Mouse (Mus musculus) limb, embryonic 11.5 days (tissue): ENCODE measurements at regions not wholly inside any gene's neighbourhood (a gene's known extent, or its start where the extent isn't known, plus 50 kb on each side); places are given as distances from the start of the nearest gene placed in this dataset.

ENCODE experiments used
- ATAC-seq: fragments of 200-750 bp; cut with Nextera tagmentation; 2 replicates; pipeline ENCODE4 v1.8.0; 2017; ENCODE audit warnings: low read depth; ENCODE audit not compliant: insufficient number of reproducible peaks, low FRiP score, low TSS enrichment
- DNase-seq: peaks from one replicate; pipeline ENCODE4 v3.0.0-alpha.2; 2015; ENCODE audit warnings: low spot score
- H3K27ac ChIP-seq: fragments of 300-500 bp; sonication (generic); replicated peaks from 2 replicates; pipeline ENCODE4 v1.5.1; 2014; ENCODE audit warnings: low read depth, mild to moderate bottlenecking, low read length
- H3K27me3 ChIP-seq: fragments of 300-500 bp; sonication (generic); 2 replicates; pipeline ENCODE4 v1.6.1; 2014; ENCODE audit warnings: mild to moderate bottlenecking, low read length, mixed read lengths; ENCODE audit not compliant: control insufficient read depth, insufficient read depth
- H3K36me3 ChIP-seq: fragments of 300-500 bp; sonication (generic); 2 replicates; pipeline ENCODE4 v1.6.1; 2014; ENCODE audit warnings: mild to moderate bottlenecking, low read length, moderate library complexity, mixed read lengths; ENCODE audit not compliant: control insufficient read depth, insufficient read depth
- H3K4me1 ChIP-seq: fragments of 300-500 bp; sonication (generic); 2 replicates; pipeline ENCODE4 v1.6.1; 2014; ENCODE audit warnings: low read length, mixed read lengths; ENCODE audit not compliant: control insufficient read depth, insufficient read depth
- H3K4me2 ChIP-seq: fragments of 300-500 bp; sonication (generic); 2 replicates; pipeline ENCODE4 v1.6.1; 2014; ENCODE audit warnings: low read depth, mild to moderate bottlenecking, moderate library complexity; ENCODE audit not compliant: severe bottlenecking
- H3K4me3 ChIP-seq: fragments of 300-500 bp; sonication (generic); 2 replicates; pipeline ENCODE4 v1.5.1; 2014; ENCODE audit warnings: low read depth, low read length
- H3K9ac ChIP-seq: fragments of 300-500 bp; sonication (generic); 2 replicates; pipeline ENCODE4 v1.6.1; 2014; ENCODE audit warnings: mild to moderate bottlenecking, low read length
- H3K9me3 ChIP-seq: fragments of 300-500 bp; sonication (generic); 2 replicates; pipeline ENCODE4 v1.6.1; 2016; ENCODE audit warnings: low read length; ENCODE audit not compliant: control insufficient read depth
- WGBS: fragments of 180-500 bp; shearing (Covaris S2); extraction: QIAGEN DNeasy Blood & Tissue Kit; methylation state at CpG from one replicate; pipeline ENCODE4 v1.1.7; 2014; 5-methylcytosine and 5-hydroxymethylcytosine counted together

DNA sequence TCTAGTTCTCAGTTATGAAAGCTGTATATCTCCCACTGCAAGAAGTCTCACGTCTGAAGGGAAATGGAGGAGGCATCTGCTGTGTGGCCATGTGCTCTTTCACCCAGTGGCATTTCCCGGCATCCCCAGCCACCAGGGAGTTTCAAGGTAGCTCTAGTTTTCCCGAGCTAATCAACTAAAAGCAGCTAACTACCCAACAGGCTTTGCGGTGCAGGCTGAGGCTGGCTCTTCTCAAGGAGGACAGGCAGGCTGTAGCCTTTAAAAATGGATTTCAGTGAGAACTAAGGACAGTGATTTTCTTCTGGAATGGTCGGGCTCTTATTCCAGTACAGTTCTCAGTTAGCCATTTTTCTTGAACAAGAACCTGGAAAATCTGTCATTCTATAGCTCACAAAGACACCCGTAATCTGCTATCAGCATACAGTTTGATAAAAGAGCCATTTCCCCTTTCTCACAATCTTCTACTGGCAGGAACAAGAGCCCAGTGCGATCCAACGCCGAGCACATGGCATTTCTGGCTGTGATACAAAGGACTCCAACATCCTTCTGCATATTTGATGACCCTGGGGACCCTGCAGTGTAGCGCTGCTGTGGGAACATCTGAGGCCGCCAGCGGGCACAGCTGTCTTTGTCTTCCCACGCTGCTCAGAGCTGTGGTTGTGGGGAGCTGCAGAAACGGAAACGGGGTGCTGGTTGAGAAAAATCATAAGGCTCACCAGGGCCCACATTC lies 188.9 kb upstream of the Hnrnpa3 start:
- Histone ChIP-seq H3K4me1 (peaks cover 8% of the 10 kb centered on the region), H3K9ac (no peak overlapping the region), H3K27ac (no peak overlapping the region), H3K4me2 (no peak overlapping the region), H3K27me3 (no peaks in the 10 kb centered on the region), H3K4me3 (no peak overlapping the region), H3K36me3 (no peaks in the 10 kb centered on the region), H3K9me3 (no peaks in the 10 kb centered on the region)
- WGBS = 56% methylated on average over 15 of the region's 15 CpGs
- no peak for ATAC-seq
- no peak for DNase-seq

DNA sequence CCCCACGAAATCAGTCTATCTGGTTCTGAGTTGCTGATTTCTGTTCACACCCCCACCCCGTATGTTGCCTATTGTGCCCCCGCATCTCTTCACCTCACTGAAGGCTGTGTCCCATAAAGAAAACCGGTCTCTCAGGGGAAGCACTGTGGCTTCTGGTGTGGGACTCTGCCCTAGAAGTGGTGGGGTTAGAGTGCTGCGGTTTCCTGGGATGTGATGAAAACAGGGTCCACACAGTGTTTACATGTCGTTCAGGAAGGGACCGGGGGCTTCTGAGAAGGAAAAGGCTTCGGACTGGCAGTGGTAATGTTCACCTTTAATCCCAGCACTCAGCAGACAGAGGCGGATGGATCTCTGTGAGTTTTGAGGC lies 188.4 kb upstream of the Hnrnpa3 start:
- Histone ChIP-seq H3K9me3 (no peaks in the 10 kb centered on the region), H3K4me2 (no peak overlapping the region), H3K4me3 (no peak overlapping the region), H3K27ac (no peak overlapping the region), H3K27me3 (no peaks in the 10 kb centered on the region), H3K36me3 (no peaks in the 10 kb centered on the region), H3K4me1 (peaks cover 8% of the 10 kb centered on the region), H3K9ac (no peak overlapping the region)
- DNase-seq = no peak
- no peak for ATAC-seq
- WGBS = 47% methylated on average over 9 of the region's 9 CpGs

DNA sequence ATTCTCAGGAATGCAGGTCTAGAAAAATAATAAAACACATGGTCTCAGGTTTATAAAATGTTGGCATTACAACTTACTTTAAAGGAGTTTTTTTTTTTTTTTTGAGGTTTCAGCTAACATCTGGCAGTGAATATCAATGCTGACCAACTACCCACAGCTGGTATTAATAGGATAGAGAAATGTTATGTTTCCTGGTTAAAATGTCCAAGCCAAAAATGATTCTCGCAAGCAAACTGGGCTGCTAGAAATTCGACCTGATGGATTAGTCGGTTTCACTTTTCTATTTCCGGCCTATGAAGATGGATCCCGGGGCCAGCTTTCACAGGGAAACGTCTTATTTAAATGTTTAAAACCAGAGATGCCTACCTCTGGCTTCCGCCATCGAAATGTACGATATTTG lies 186.6 kb upstream of the Hnrnpa3 start:
- no peak for DNase-seq
- Histone ChIP-seq H3K4me1 (peaks cover 8% of the 10 kb centered on the region), H3K4me2 (no peak overlapping the region), H3K9ac (no peak overlapping the region), H3K36me3 (no peaks in the 10 kb centered on the region), H3K9me3 (no peaks in the 10 kb centered on the region), H3K27me3 (no peaks in the 10 kb centered on the region), H3K4me3 (no peak overlapping the region), H3K27ac (no peak overlapping the region)
- ATAC-seq = no peak
- WGBS = 71% methylated on average over 9 of the region's 9 CpGs

DNA sequence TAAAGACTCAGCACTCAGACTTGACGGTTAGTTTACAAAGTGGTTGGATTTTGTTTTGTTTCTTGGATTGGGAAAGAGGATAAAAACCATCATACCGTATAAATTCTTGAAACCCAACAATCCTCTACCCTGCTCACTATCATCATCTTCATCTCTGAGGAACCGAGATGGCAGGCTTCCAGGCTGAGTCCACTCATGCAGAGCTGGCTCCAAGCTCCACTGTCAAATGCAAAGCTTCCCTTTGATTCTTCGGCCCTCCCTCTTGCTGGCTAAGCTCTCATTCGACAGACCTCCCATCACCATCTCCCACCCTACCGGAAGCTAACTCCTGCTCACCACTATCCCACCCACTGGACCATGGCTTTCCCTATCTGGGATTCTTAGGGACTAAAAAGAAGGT lies 184.6 kb upstream of the Hnrnpa3 start:
- no peak overlapping the region for H3K4me3 ChIP-seq
- H3K4me1 ChIP-seq = peaks cover 5% of the 10 kb centered on the region
- no peaks in the 10 kb centered on the region for H3K27me3 ChIP-seq
- no peaks in the 10 kb centered on the region for H3K36me3 ChIP-seq
- H3K4me2 ChIP-seq = no peak overlapping the region
- no peak overlapping the region for H3K27ac ChIP-seq
- WGBS = 56% methylated on average over 6 of the region's 6 CpGs
- no peak overlapping the region for H3K9ac ChIP-seq
- ATAC-seq = no peak
- no peak for DNase-seq
- no peaks in the 10 kb centered on the region for H3K9me3 ChIP-seq

DNA sequence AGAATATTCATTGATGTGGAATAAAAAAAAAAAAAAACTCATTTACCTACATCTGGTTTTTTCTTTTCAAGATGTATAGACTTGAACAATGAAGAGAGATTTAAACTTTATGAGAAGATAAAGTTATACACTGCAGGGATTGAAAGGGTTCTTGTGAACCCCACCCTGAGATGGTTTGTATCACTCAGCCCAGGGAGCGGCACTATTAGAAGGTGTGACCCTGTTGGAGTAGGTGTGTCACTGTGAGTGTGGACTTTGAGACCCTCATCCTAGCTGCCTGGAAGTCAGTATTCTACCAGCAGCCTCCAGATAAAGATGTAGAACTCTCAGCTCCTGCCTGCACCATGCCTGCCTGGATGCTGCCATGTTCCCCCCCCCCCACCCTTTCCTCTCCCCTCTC lies 182.7 kb upstream of the Hnrnpa3 start:
- WGBS = 86% methylated on average over 1 of the region's 1 CpGs
- Histone ChIP-seq H3K27ac (no peak overlapping the region), H3K27me3 (no peaks in the 10 kb centered on the region), H3K9ac (no peak overlapping the region), H3K4me3 (no peak overlapping the region), H3K9me3 (no peaks in the 10 kb centered on the region), H3K4me1 (0 out of 2 replicates have a peak, but pooled peaks cover under 1% of the 10 kb centered on the region), H3K4me2 (no peak overlapping the region), H3K36me3 (no peaks in the 10 kb centered on the region)
- ATAC-seq = no peak
- DNase-seq = no peak

DNA sequence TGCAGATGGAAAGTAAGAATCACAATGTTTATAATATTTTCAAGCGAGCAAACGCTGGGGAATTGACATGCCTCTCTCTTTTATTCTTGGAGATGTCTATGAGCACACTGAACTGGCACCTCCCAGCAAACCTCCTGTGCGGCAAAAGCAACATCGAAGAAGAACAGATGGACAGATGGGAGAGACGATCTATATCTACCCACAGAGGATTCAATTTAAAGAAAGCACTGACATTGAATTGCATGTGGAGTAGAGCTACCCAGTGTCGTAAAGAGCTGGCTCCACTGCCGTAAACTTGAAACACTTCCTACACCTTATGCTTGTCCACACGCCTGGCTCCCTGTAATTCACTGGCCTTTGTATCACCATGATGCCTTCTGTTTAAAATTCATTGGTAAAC lies 182.0 kb upstream of the Hnrnpa3 start:
- Histone ChIP-seq H3K4me1 (0 out of 2 replicates have a peak, but pooled peaks cover 7% of the 10 kb centered on the region), H3K27me3 (no peaks in the 10 kb centered on the region), H3K27ac (no peak overlapping the region), H3K4me2 (no peak overlapping the region), H3K36me3 (no peaks in the 10 kb centered on the region), H3K4me3 (no peak overlapping the region), H3K9me3 (no peaks in the 10 kb centered on the region), H3K9ac (no peak overlapping the region)
- no peak for ATAC-seq
- WGBS = 67% methylated on average over 8 of the region's 8 CpGs
- no peak for DNase-seq

DNA sequence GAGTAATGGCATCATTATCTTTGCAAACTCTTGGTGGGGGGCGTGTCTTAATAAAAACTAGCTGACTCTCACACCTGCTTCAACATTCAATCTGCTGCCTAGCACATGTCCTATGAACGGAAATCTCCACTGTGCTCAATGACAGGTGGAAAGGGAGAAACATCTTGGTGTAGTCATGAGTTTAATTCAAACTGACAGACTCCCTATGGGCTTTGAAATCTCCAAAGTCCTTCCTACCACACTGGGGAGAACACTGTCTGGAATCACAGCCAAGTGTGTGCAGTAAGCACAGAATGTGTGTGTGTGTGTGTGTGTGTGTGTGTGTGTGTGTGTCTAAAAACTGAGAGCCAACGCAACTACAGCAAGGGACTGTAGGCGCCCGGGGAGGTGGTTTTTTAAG lies 179.5 kb upstream of the Hnrnpa3 start:
- Histone ChIP-seq H3K36me3 (no peaks in the 10 kb centered on the region), H3K4me3 (no peak overlapping the region), H3K4me2 (no peak overlapping the region), H3K9ac (no peak overlapping the region), H3K9me3 (no peaks in the 10 kb centered on the region), H3K4me1 (peaks cover 12% of the 10 kb centered on the region; the same call in 1 of the 2 replicates), H3K27ac (no peak overlapping the region), H3K27me3 (no peaks in the 10 kb centered on the region)
- ATAC-seq (no peak), DNase-seq (no peak)
- 95% methylated on average over 5 of the region's 5 CpGs for WGBS

DNA sequence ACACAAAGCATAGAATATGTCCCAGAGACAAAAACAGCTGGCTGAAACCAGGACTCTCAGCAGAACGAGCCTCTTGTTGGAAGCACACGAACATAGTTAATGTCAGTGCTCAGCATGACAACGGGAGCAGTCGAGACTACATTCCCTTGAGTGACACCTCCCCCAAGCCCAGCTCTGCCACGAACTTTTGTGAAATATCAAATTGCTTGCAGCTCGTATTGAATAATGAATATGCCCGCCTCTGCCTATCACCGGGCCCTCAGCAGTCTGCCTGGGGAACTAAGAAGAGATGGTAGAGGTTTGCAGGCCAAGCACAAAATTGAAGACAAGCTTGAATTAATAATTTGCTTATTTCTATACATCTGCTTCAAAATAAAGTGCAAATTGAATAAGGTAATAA lies 177.2 kb upstream of the Hnrnpa3 start:
- DNase-seq = no peak
- no peak for ATAC-seq
- H3K4me3 ChIP-seq = no peak overlapping the region
- peaks cover 15% of the 10 kb centered on the region for H3K4me1 ChIP-seq
- H3K27ac ChIP-seq = no peak overlapping the region
- H3K4me2 ChIP-seq = no peak overlapping the region
- 56% methylated on average over 8 of the region's 8 CpGs for WGBS
- H3K27me3 ChIP-seq = no peaks in the 10 kb centered on the region
- no peaks in the 10 kb centered on the region for H3K9me3 ChIP-seq
- H3K9ac ChIP-seq = no peak overlapping the region
- H3K36me3 ChIP-seq = no peaks in the 10 kb centered on the region

DNA sequence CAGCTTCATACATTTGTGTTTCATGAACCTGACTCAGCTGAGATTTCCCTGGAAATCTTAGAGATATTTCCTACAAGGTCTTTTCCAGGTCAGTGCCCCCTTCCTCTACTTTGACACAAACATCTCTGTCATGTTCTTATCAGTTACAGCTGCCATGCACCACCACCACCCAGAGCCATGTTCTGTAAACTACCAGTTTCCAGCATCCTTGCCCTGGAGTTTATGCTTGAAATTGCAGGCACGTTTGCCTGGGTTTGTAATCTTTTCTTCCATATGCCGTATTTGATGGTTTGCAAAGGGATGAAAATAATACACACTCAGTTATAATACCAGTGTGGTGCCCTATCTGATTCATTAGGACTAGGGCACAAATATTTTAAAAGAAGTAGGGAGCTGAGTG lies 176.6 kb upstream of the Hnrnpa3 start:
- no peak for DNase-seq
- H3K27me3 ChIP-seq = no peaks in the 10 kb centered on the region
- no peak for ATAC-seq
- 60% methylated on average over 2 of the region's 2 CpGs for WGBS
- no peak overlapping the region for H3K4me2 ChIP-seq
- H3K9ac ChIP-seq = no peak overlapping the region
- H3K4me1 ChIP-seq = peaks cover 15% of the 10 kb centered on the region
- H3K27ac ChIP-seq = no peak overlapping the region
- no peaks in the 10 kb centered on the region for H3K9me3 ChIP-seq
- no peaks in the 10 kb centered on the region for H3K36me3 ChIP-seq
- no peak overlapping the region for H3K4me3 ChIP-seq
